Mouse (Mus musculus): ENCODE measurements around the gene Pecam1.

GRCm38 (mm10) chr11:106744949-106745348 lies 5.5 kb downstream of the Pecam1 start:
- TF ChIP-seq CTCF (IDR thresholded peaks at IDR 0.05; ENCODE audit: low read depth), result peak; percentile 29
- TF ChIP-seq EP300 (IDR thresholded peaks at IDR 0.05; ENCODE audit: low read depth), result no peak
